Mouse (Mus musculus): ENCODE measurements at regions not wholly inside any gene's neighbourhood (a gene's known extent, or its start where the extent isn't known, plus 50 kb on each side); places are given as distances from the start of the nearest gene placed in this dataset.

DNA sequence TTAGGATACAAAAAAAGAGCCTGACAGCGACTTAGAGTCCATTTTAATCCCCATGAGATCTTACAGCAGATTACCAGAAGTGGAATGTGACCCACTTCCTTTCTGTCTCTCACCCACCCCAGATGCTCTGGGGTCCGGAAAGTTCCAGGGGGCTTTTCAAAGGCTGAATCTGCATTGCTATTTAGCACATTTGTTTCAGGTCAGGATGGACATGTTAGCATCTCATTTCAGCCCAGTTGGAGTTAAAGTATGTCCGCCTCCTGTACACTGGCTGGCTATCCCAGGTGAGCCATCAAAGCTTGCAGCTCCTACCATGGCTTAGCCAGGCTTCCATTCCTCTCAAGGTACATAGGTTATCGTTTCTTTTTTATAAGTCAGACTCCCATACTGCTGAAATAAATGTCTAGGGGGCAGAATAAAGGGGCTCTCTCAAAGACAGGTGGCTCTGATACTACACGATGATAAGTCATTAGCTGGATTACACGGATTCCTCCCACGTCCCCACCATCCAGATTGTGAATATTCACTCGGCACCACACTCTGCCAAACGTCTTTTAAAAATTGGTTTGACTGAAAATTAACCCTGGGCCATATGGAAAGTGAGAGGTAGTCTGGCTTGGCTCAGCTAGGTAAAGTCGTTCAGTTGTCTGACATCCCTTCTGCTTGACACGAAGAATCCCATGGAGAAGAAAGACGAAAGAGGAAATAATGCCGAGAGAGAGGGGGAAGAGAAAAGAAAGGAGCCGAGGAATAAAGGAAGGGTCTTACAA, 573.7 kb downstream of the Ebf1 start:
- Histone ChIP-seq H3K4me1 (replicated peaks) (no peaks in the 10 kb centered on the region), H3K27me3 (ENCODE audit: insufficient read depth, poor library complexity, severe bottlenecking) (no peaks in the 10 kb centered on the region), H3K4me3 (no peak overlapping the region), H3K36me3 (no peaks in the 10 kb centered on the region), H3K27ac (no peak overlapping the region), H3K9me3 (no peaks in the 10 kb centered on the region)
- 78% methylated on average over 14 of the region's 14 CpGs for WGBS
- no peak for DNase-seq (ENCODE audit: low spot score)

DNA sequence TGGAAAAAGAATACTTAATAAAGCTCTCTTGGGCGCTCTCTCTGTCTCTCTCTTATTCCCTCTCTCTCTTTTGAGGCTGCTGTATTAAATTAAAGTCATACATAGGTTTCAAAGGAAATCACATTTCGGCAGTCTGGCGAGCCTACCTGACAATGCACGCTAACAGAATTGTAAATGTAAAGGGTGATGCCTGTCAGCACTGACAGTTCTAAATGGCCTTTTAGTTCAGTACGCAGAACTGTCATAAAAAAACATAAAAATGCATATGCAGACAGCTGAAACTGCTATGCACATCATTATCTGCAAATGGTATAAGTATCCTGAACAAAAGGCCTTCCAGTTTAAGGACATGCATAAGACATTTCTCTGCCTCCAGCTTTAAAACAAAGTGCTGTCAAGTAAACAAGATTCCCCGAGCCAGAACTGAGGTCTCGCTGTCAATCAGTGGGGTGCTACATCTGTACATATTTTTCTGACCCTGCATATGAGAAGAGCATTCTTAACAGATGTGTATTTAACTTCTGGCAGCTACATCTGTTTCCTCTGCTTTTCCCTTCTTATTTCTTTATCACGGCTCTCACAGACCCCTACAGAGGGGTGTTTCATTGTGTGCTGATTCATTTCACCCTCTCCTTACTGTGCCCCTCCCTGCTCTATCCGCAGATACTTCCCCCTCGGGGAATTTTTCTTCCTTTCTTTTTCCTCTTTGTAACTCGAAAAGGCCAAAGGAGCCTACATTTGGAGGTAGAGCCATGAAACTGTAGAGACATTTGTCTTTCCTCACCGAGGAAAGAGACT, 574.5 kb downstream of the Ebf1 start:
- Histone ChIP-seq H3K27me3 (ENCODE audit: insufficient read depth, poor library complexity, severe bottlenecking) (no peaks in the 10 kb centered on the region), H3K36me3 (no peaks in the 10 kb centered on the region), H3K4me3 (no peak overlapping the region), H3K4me1 (replicated peaks) (no peaks in the 10 kb centered on the region), H3K9me3 (no peaks in the 10 kb centered on the region), H3K27ac (no peak overlapping the region)
- no peak for DNase-seq (ENCODE audit: low spot score)
- WGBS = 64% methylated on average over 12 of the region's 12 CpGs

DNA sequence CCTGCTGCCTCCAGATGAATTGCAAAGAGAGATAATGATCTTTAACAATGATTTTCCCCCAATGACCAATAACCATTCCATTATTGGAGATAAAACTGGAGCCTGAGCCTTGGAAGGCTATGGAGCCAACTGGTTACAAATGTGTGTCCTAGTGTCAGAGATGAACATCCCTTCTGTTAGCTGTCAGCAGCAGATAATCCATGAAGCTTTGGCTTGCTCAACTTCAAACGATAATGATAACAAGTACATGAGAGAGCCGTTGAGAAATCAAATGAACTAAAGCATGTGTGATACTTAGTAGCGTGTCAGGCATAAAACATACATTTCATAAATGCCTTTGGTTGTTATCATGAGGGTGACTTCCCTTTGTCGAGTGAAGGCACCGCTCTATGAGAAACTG, 576.2 kb downstream of the Ebf1 start:
- no peaks in the 10 kb centered on the region for H3K4me1 ChIP-seq (replicated peaks)
- H3K27ac ChIP-seq = no peak overlapping the region
- H3K36me3 ChIP-seq = no peaks in the 10 kb centered on the region
- no peak overlapping the region for H3K4me3 ChIP-seq
- WGBS = 92% methylated on average over 5 of the region's 5 CpGs
- no peak for DNase-seq (ENCODE audit: low spot score)
- H3K9me3 ChIP-seq = no peaks in the 10 kb centered on the region
- no peaks in the 10 kb centered on the region for H3K27me3 ChIP-seq (ENCODE audit: insufficient read depth, poor library complexity, severe bottlenecking)

DNA sequence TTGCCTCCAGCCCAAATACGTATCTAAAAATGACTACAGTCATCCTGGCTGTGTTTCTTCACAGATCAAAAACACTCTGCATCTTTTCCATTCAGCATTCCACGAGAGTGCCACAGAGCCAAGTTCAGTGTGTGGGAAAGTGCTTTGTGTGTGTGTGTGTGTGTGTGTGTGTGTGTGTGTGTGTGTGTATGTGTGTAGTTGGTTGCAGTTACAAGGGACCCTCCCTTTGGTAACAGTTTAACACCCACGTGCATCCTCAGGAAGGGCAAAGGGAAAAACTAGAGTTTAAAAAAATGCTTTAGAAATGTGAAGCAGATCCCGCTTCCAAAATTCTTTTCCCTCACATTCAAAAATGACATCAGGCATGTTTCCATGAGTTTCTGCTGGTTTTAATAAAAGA, 582.4 kb downstream of the Ebf1 start:
- Histone ChIP-seq H3K4me3 (no peak overlapping the region), H3K9me3 (no peaks in the 10 kb centered on the region), H3K36me3 (no peaks in the 10 kb centered on the region), H3K27me3 (ENCODE audit: insufficient read depth, poor library complexity, severe bottlenecking) (no peaks in the 10 kb centered on the region), H3K4me1 (replicated peaks) (no peaks in the 10 kb centered on the region), H3K27ac (no peak overlapping the region)
- no peak for DNase-seq (ENCODE audit: low spot score)
- WGBS = 90% methylated on average over 4 of the region's 4 CpGs

DNA sequence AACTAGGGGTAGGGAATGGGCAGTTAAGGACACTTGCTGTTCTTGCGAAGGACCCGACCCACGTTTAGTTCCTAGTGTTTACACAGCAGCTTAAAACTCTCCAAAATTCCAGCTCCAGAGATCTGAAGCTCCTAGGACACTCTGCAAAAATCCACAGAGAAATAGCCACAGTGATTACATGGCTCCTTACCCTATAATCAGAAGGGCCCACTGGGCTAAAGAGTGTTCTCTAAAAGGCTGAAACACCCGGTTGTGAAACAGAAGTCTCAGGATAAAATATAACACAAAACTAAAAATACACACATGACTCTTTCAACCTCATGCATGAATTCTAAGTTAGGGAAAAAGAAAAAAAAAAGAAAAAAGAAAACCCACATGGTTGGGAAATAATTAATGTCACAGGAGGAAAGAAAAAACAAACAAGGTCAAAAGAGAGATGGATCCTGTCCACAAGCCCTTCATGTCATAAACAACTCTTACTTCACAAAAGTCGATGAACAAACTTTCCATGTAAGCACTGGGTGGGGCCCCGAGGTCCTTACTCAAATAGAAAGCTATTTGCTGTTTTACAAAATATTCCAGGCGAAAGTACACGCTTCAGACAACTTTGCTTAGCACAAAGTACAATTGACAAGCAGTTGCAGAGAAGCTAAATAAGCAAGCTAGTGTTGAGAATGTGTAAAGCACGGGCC, 583.7 kb downstream of the Ebf1 start:
- WGBS = 82% methylated on average over 9 of the region's 9 CpGs
- no peaks in the 10 kb centered on the region for H3K9me3 ChIP-seq

DNA sequence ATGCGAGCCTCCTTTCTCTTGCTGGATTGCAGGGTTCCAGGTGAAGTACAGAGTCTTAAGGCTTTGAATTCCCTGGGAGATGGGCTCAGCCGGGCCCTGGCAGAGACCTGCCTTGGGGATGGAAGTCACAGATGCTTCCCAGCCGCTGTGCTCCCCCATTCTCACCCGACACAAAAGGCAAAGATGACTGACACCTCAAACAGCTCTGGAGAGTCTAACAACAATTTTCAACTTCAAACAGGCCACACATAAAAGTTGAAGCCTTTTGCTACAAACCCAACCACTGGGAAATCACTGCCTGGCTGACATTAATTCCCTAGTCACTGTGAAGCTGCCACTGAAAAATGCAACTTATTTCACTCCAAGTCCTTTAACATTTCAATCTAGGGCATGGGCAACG, 586.3 kb downstream of the Ebf1 start:
- Histone ChIP-seq H3K4me3 (no peak overlapping the region), H3K27ac (no peak overlapping the region), H3K27me3 (ENCODE audit: insufficient read depth, poor library complexity, severe bottlenecking) (no peaks in the 10 kb centered on the region), H3K9me3 (no peaks in the 10 kb centered on the region), H3K36me3 (no peaks in the 10 kb centered on the region), H3K4me1 (replicated peaks) (no peaks in the 10 kb centered on the region)
- 74% methylated on average over 5 of the region's 5 CpGs for WGBS
- DNase-seq (ENCODE audit: low spot score) = no peak

More for the DNA sequence above, 583.7 kb downstream of the Ebf1 start:
- no peak overlapping the region for H3K27ac ChIP-seq
- no peaks in the 10 kb centered on the region for H3K27me3 ChIP-seq (ENCODE audit: insufficient read depth, poor library complexity, severe bottlenecking)
- no peaks in the 10 kb centered on the region for H3K36me3 ChIP-seq
- H3K4me3 ChIP-seq = no peak overlapping the region
- no peak for DNase-seq (ENCODE audit: low spot score)
- H3K4me1 ChIP-seq (replicated peaks) = no peaks in the 10 kb centered on the region

DNA sequence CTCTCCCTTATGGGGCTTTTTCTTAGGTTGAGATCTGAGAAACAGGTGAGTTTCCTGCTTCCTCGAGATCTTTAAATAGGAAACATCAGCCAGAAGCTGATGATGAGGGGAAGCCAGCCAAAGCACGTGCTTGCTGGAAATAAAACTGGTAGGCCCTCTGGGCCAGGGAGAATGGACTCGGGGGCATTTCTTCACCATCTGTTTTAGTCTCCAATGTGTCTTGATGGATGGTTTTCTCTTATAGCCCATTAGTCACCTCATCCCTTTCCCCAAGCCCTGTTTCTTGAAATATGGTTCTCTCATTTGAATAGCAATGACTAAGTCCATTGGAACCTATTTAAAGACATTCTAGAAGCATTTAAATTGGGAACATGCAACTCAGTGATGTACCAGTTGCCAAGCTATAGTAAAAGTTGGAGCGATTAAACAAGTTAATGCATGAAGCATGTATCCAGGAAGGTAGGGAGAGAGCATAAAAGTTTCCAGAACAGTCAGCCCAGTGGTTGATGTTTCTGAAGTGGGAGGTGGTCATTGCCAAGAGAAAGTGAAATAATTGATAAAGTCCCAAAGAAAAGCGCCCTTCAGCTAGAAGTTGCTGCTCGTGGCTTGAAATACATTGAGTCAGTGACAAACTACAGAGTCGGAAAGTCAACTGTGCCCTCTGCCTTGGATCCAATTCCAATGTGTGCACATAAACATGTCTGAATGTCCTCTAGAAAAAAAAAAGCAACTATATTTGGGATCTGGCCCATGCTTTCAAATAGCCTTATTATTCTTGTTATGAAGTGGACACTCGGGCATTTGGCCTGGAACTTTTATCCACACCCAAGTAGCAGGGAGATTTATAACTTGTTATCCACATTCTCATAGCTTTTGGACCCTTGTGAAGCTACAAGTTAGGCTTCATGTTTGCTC, 589.8 kb downstream of the Ebf1 start:
- no peak for DNase-seq (ENCODE audit: low spot score)
- Histone ChIP-seq H3K27me3 (ENCODE audit: insufficient read depth, poor library complexity, severe bottlenecking) (no peaks in the 10 kb centered on the region), H3K9me3 (no peaks in the 10 kb centered on the region), H3K4me3 (no peak overlapping the region), H3K36me3 (no peaks in the 10 kb centered on the region), H3K4me1 (replicated peaks) (no peaks in the 10 kb centered on the region), H3K27ac (no peak overlapping the region)
- 88% methylated on average over 8 of the region's 8 CpGs for WGBS

DNA sequence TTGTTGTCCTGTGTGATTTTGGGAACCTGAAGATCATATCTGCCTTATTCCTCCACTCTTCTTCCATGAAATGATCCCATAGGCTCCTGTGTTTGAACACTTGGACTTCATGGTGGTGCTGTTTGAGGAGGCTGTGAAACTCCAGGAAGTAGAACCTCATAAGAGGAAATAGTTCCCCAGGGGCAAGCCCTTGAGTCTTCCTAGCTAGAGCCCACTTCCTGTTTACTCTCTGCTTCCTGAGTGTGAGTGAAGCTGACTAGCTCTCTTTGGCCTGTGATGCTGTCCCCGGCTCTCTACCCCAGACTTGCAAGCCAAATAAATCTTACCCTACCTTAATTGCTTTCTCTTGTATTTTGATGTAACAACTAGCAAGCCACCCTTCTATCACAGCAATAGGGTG, 597.0 kb downstream of the Ebf1 start:
- Histone ChIP-seq H3K27ac (no peak overlapping the region), H3K4me3 (no peak overlapping the region), H3K4me1 (replicated peaks) (no peaks in the 10 kb centered on the region), H3K9me3 (no peaks in the 10 kb centered on the region), H3K36me3 (no peaks in the 10 kb centered on the region), H3K27me3 (ENCODE audit: insufficient read depth, poor library complexity, severe bottlenecking) (no peaks in the 10 kb centered on the region)
- DNase-seq (ENCODE audit: low spot score) = no peak
- WGBS = 85% methylated on average over 1 of the region's 1 CpGs

DNA sequence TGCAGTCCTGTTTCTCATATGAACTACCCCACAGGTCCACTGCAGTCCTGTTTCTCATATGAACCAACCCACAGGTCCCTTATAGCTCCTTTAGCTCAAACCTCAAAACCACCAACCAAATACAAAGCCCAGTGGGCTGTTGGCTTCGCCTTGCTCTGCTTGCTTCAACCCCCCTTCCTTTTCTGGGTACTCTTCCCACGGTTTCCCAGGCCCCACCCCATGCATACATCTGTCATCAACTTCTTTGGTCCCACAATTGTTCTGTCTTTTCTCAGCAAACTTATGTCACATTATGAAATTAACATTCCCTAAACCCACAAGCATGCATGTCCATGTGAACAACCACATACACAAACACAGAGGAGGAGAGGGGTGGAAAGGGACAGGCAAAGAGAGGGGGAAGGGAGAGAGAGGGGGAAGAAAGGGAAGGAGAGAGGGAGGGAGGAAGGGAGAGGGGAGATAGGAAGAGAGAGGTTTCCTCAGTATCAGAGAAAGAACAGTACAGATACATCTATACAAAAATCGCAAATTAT, 599.9 kb downstream of the Ebf1 start:
- WGBS = 76% methylated on average over 3 of the region's 3 CpGs
- no peaks in the 10 kb centered on the region for H3K27me3 ChIP-seq (ENCODE audit: insufficient read depth, poor library complexity, severe bottlenecking)
- H3K27ac ChIP-seq = no peak overlapping the region
- H3K9me3 ChIP-seq = no peaks in the 10 kb centered on the region
- peaks cover 4% of the 10 kb centered on the region for H3K4me1 ChIP-seq (replicated peaks)
- H3K36me3 ChIP-seq = no peaks in the 10 kb centered on the region
- DNase-seq (ENCODE audit: low spot score) = no peak
- no peak overlapping the region for H3K4me3 ChIP-seq

DNA sequence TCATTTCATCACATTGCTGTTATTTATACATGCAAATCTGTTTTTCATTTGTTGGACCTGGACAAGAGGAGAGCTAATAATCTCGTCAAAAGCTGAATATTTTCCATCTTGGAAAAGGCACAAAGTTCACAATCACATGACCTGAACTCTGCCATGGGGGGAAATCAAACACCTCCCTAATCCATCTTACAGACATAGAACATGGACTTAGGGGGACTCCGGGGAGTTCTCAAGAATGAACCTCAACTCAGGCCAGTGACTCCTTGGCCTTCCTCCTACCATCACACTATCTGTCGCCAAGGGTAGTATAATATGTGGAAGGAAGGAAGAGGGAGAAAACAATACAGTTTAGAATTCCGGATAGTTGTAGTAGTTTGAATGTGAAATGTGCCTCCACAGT, 602.1 kb downstream of the Ebf1 start:
- WGBS = 82% methylated on average over 4 of the region's 4 CpGs
- Histone ChIP-seq H3K4me1 (replicated peaks) (peaks cover 6% of the 10 kb centered on the region), H3K9me3 (no peaks in the 10 kb centered on the region), H3K4me3 (no peak overlapping the region), H3K27me3 (ENCODE audit: insufficient read depth, poor library complexity, severe bottlenecking) (no peaks in the 10 kb centered on the region), H3K36me3 (no peaks in the 10 kb centered on the region), H3K27ac (no peak overlapping the region)
- no peak for DNase-seq (ENCODE audit: low spot score)

DNA sequence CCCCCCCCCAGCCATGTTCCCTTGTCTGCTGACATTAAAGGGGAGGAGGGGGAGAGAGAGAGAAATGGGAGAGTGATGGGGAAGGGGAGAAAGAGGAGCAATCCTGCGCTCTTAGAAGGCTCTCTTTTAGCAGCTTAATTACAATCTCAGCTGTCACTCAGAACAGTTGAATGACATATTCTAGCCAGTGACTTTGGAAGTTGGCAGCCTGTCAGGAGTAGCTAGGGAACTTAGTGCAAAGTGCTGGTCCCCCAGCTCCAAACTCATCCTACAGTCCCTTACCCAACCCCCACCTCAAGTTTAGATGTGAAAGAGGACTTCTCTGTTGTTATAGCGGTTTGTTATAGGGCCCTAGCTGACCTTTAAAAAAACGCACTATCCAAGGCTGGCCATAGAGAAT, 604.9 kb downstream of the Ebf1 start:
- Histone ChIP-seq H3K27ac (no peak overlapping the region), H3K9me3 (no peaks in the 10 kb centered on the region), H3K27me3 (ENCODE audit: insufficient read depth, poor library complexity, severe bottlenecking) (no peaks in the 10 kb centered on the region), H3K36me3 (no peaks in the 10 kb centered on the region), H3K4me1 (replicated peaks) (peaks cover 6% of the 10 kb centered on the region), H3K4me3 (no peak overlapping the region)
- DNase-seq (ENCODE audit: low spot score) = no peak
- 75% methylated on average over 3 of the region's 3 CpGs for WGBS
